8 mouse cellular contexts compared by ENCODE assay signal in genomic region chr3:129730426-129730825, GRCm38 (mm10). TPM values are rescaled to one million over a fixed set of nuclear protein-coding genes. Genes with fewer than 3 reads are reported as not detected.
DNase-seq lines count a peak whose midpoint lies in the region; ATAC-seq and TF ChIP-seq lines count a peak whose summit lies in the region.

No protein-coding gene starts in this region.

- H3K4me1 ChIP-seq in heart, adult 2 months (ENCODE audit: control insufficient read depth, insufficient read depth, low read length), result peaks cover 1% of the 10 kb centered on the region; the same call in 1 of the 2 replicates
- no peaks in the 10 kb centered on the region for H3K4me1 ChIP-seq in lung, embryonic 14.5 days (ENCODE audit: insufficient read depth)

- H3K79me2 ChIP-seq in heart, adult 2 months (replicated peaks; ENCODE audit: control insufficient read depth, insufficient read depth, low read length), result no peaks in the 10 kb centered on the region

- no peak for TF ChIP-seq EP300 in heart, adult 2 months (IDR thresholded peaks at IDR 0.05; ENCODE audit: insufficient read depth, low read depth, low read length)

- no peaks in the 10 kb centered on the region for H3K9me3 ChIP-seq in lung, embryonic 14.5 days (ENCODE audit: low read depth, low read length)

- no peak for DNase-seq in heart, adult 2 months
- no peak for DNase-seq in heart, postnatal 14 days
- DNase-seq in 3T3-L1 (ENCODE audit: low read depth, low spot score) (peak; percentile 43), NIH3T3 (ENCODE audit: low read depth) (peak; percentile 55)
- peak; percentile 57 for DNase-seq in lung, embryonic 14.5 days
- no peak for DNase-seq in urinary bladder, postnatal 14 days (ENCODE audit: low spot score)
- DNase-seq in right cerebral cortex, postnatal 4 days, result no peak
- no peak for DNase-seq in cerebellum, adult 8-10 months

- no peak overlapping the region for H3K27ac ChIP-seq in heart, adult 2 months
- H3K27ac ChIP-seq in lung, embryonic 14.5 days (ENCODE audit: low read depth), result no peak overlapping the region

- no peak for ATAC-seq in lung, embryonic 14.5 days (ENCODE audit: insufficient read depth)

- WGBS in heart, adult 2 months, result 32% methylated on average over 8 of the region's 8 CpGs
- 22% methylated on average over 8 of the region's 8 CpGs for WGBS in lung, embryonic 14.5 days

- no peaks in the 10 kb centered on the region for H3K27me3 ChIP-seq in heart, adult 2 months (ENCODE audit: control insufficient read depth, insufficient read depth, low read length)
- H3K27me3 ChIP-seq in lung, embryonic 14.5 days (ENCODE audit: insufficient read depth, low read length), result no peaks in the 10 kb centered on the region

- H3K4me2 ChIP-seq in lung, embryonic 14.5 days, result no peak overlapping the region

- H3K36me3 ChIP-seq in heart, adult 2 months (ENCODE audit: control insufficient read depth, insufficient read depth, low read length), result no peaks in the 10 kb centered on the region
- no peaks in the 10 kb centered on the region for H3K36me3 ChIP-seq in lung, embryonic 14.5 days (ENCODE audit: insufficient read depth)

- no peak for TF ChIP-seq POLR2A in heart, adult 2 months (IDR thresholded peaks at IDR 0.05; ENCODE audit: insufficient read depth, low read depth, low read length)

- H3K4me3 ChIP-seq in heart, adult 2 months, result no peak overlapping the region
- no peak overlapping the region for H3K4me3 ChIP-seq in lung, embryonic 14.5 days (ENCODE audit: low read depth, low read length)

- intact Hi-C loops in heart, adult 2 months (cut with DNase I), result no loop called here
- intact Hi-C loops in heart, postnatal 14 days (cut with DNase I), result no loop called here

- no peak overlapping the region for H3K9ac ChIP-seq in heart, adult 2 months (ENCODE audit: low read depth, low read length)
- H3K9ac ChIP-seq in lung, embryonic 14.5 days, result no peak overlapping the region

- peak; percentile 57 for TF ChIP-seq CTCF in heart, adult 2 months (IDR thresholded peaks at IDR 0.05)
- TF ChIP-seq CTCF in lung, embryonic 14.5 days (IDR thresholded peaks at IDR 0.05; ENCODE audit: low read depth), result peak; percentile 55

RNA-seq across cellular contexts. Expression of gene Egf, which starts 24.7 kb away (rescaled TPM):
- 1 to 10 TPM; 1.3 to 3.1 TPM for total RNA-seq in heart, adult 2 months (2021)
- 5.4 and 12.9 TPM in 2 replicates for polyA plus RNA-seq in heart, adult 2 months (2012; rRNA removed)
- total RNA-seq in heart, postnatal 14 days (2021), result 1 to 10 TPM; 1.7 to 2.3 TPM
- 1.1 and 1.4 TPM in 2 replicates for polyA plus RNA-seq in lung, embryonic 14.5 days (2014; fragmentation: Nextera tagmentation; extraction: Ambion mirVana)

Comparison
In these comparisons a context has a peak if more than half of its experiments do, and no peak if none do; other contexts are left out.
1. DNase-seq: peak in 3T3-L1 (single experiment), NIH3T3 (single experiment) and lung, embryonic 14.5 days (single experiment); none in heart, adult 2 months (0 of 2), heart, postnatal 14 days (0 of 2), urinary bladder, postnatal 14 days (single experiment), right cerebral cortex, postnatal 4 days (single experiment) and cerebellum, adult 8-10 months (single experiment).